Mouse (Mus musculus): Measurements from ENCODE around the gene Adk.

DNA sequence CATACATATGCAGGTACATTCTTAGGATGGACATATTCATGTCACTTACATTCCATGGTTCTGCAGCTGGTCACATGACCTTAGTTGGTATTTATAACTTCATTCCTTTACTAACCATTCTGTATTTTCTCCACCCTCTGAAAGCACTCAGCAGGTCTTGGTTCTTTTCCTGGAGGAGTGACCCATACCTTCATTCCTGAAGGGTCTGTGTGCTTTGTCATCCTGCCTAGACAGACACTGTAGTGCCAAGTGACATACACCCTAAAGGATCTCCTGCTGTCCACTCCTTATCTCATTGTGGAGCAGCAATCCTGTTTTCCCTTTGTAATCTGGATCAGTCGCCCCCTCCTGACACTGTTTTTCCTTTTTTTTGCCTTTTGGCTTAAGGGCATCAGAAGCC lies 30.4 kb downstream of the Adk start:
- no peak for TF ChIP-seq POLR2A (IDR thresholded peaks at IDR 0.05; ENCODE audit: control insufficient read depth, low read depth, low read length)
- no peak for TF ChIP-seq CTCF (IDR thresholded peaks at IDR 0.05; ENCODE audit: control insufficient read depth, insufficient read depth, insufficient replicate concordance, low read depth, low read length)
